In genomic region chr3:117346351-117346750, GRCm38 (mm10) we compare ENCODE assay signal across 22 mouse cellular contexts. TPM values are rescaled to one million over a fixed set of nuclear protein-coding genes. Genes with fewer than 3 reads are reported as not detected.
DNase-seq lines count a peak whose midpoint lies in the region; ATAC-seq and TF ChIP-seq lines count a peak whose summit lies in the region.
"Had no signal": no experiment of that assay in that cellular context is flagged by ENCODE, and none has a peak within 500 bp of the region (broad histone marks: within the 10 kb centered on the region; RNA-seq: fewer than 3 reads in every experiment).

No protein-coding gene starts in this region.

- no peaks in the 10 kb centered on the region for H3K36me3 ChIP-seq in hindbrain, embryonic 15.5 days
- no peaks in the 10 kb centered on the region for H3K36me3 ChIP-seq in hindbrain, embryonic 12.5 days
- H3K36me3 ChIP-seq: embryonic facial prominence, embryonic 15.5 days; limb, embryonic 12.5 days had no signal

- no peaks in the 10 kb centered on the region for H3K4me1 ChIP-seq in hindbrain, embryonic 15.5 days (replicated peaks)
- H3K4me1 ChIP-seq in hindbrain, embryonic 12.5 days, result no peaks in the 10 kb centered on the region
- H3K4me1 ChIP-seq: embryonic facial prominence, embryonic 15.5 days; limb, embryonic 12.5 days had no signal

- 55% methylated on average over 1 of the region's 1 CpGs for WGBS in hindbrain, embryonic 15.5 days
- WGBS in hindbrain, embryonic 12.5 days, result 86% methylated on average over 1 of the region's 1 CpGs

- intact Hi-C loops in gastrocnemius, postnatal 14 days (cut with DNase I; ENCODE audit: low total_unique reads), result no loop called here

- H3K27ac ChIP-seq in hindbrain, embryonic 15.5 days (replicated peaks), result no peak overlapping the region
- no peak overlapping the region for H3K27ac ChIP-seq in hindbrain, embryonic 12.5 days
- no peak overlapping the region for H3K27ac ChIP-seq in layer of hippocampus, adult 2 months
- H3K27ac ChIP-seq: embryonic facial prominence, embryonic 15.5 days; limb, embryonic 12.5 days had no signal

- no peak overlapping the region for H3K9ac ChIP-seq in hindbrain, embryonic 15.5 days
- H3K9ac ChIP-seq in hindbrain, embryonic 12.5 days, result no peak overlapping the region
- H3K9ac ChIP-seq: embryonic facial prominence, embryonic 15.5 days; limb, embryonic 12.5 days had no signal

- TF ChIP-seq CTCF in layer of hippocampus, adult 2 months (conservative IDR thresholded peaks at IDR 0.05), result no peak

- ATAC-seq in hindbrain, embryonic 15.5 days (ENCODE audit: low FRiP score, low read depth), result peak; percentile 45; the same call in 1 of the 2 replicates
- ATAC-seq in hindbrain, embryonic 12.5 days (ENCODE audit: low FRiP score), result no peak
- ATAC-seq: forebrain, embryonic 16.5 days; inflammation-experienced regulatory T-cells, adult 6 months had no signal

- no peak overlapping the region for H3K4me3 ChIP-seq in hindbrain, embryonic 15.5 days
- H3K4me3 ChIP-seq in hindbrain, embryonic 12.5 days, result no peak overlapping the region
- H3K4me3 ChIP-seq in layer of hippocampus, adult 2 months, result no peak overlapping the region
- H3K4me3 ChIP-seq: embryonic facial prominence, embryonic 15.5 days; limb, embryonic 12.5 days had no signal

- no peak overlapping the region for H3K4me2 ChIP-seq in hindbrain, embryonic 15.5 days
- H3K4me2 ChIP-seq in hindbrain, embryonic 12.5 days (replicated peaks), result no peak overlapping the region
- H3K4me2 ChIP-seq: embryonic facial prominence, embryonic 15.5 days; limb, embryonic 12.5 days; liver, embryonic 11.5 days; midbrain, embryonic 11.5 days had no signal

- no peaks in the 10 kb centered on the region for H3K27me3 ChIP-seq in hindbrain, embryonic 15.5 days
- no peaks in the 10 kb centered on the region for H3K27me3 ChIP-seq in hindbrain, embryonic 12.5 days
- H3K27me3 ChIP-seq: embryonic facial prominence, embryonic 15.5 days; limb, embryonic 12.5 days had no signal

- peak; percentile 72 for DNase-seq in brain, adult 2 months (ENCODE audit: low read depth, low spot score)
- DNase-seq in cerebellum, adult 8-10 months, result peak; percentile 19
- DNase-seq in cerebellum, postnatal 36 days, result peak; percentile 29 to 33
- DNase-seq in gastrocnemius, postnatal 14 days, result no peak
- no peak for DNase-seq in layer of hippocampus, adult 2 months (ENCODE audit: low spot score in 2 of 2)
- no peak for DNase-seq in thymus, postnatal 14 days
- DNase-seq: adrenal gland, postnatal 25 days; heart, postnatal 4 days; kidney, adult 18-20 months; kidney, postnatal 10 days; lung, adult 18-20 months; lung, postnatal 10 days; right cerebral cortex, postnatal 14 days had no signal

- H3K9me3 ChIP-seq in hindbrain, embryonic 15.5 days, result no peaks in the 10 kb centered on the region
- no peaks in the 10 kb centered on the region for H3K9me3 ChIP-seq in hindbrain, embryonic 12.5 days (replicated peaks)
- H3K9me3 ChIP-seq: embryonic facial prominence, embryonic 15.5 days; limb, embryonic 12.5 days had no signal

RNA-seq across cellular contexts. Expression of gene Plppr4, which starts 14.3 kb away (rescaled TPM):
- 27.1 and 30.3 TPM in 2 replicates for polyA plus RNA-seq in hindbrain, embryonic 15.5 days (2015; fragmentation: Nextera tagmentation; extraction: Ambion mirVana)
- polyA plus RNA-seq in hindbrain, embryonic 12.5 days (2016; fragmentation: Nextera tagmentation; extraction: Ambion mirVana), result 2.0 and 2.8 TPM in 2 replicates
- total RNA-seq in gastrocnemius, postnatal 14 days (2021), result under 1 TPM; 0.16 to 0.27 TPM
- total RNA-seq in layer of hippocampus, adult 2 months (2021), result 100 to 1,000 TPM; 313 to 317 TPM
- total RNA-seq: monocyte, adult 5-6 weeks had no signal
- polyA plus RNA-seq: inflammation-experienced regulatory T-cells, adult 6 months had no signal

Comparison
In these comparisons a context has a peak if more than half of its experiments do, and no peak if none do; other contexts are left out.
1. DNase-seq: peak in brain, adult 2 months (single experiment), cerebellum, adult 8-10 months (single experiment) and cerebellum, postnatal 36 days (2 of 2); none in gastrocnemius, postnatal 14 days (single experiment), layer of hippocampus, adult 2 months (0 of 2) and thymus, postnatal 14 days (single experiment).
2. RNA of gene Plppr4, which starts 14.3 kb away (total RNA-seq): 313 to 317 TPM in layer of hippocampus, adult 2 months; 0.16 to 0.27 TPM in gastrocnemius, postnatal 14 days; every median in the first group is over 100 times any median in the second.